Comparison of ENCODE assay signal across 8 mouse cellular contexts in the genomic region with DNA sequence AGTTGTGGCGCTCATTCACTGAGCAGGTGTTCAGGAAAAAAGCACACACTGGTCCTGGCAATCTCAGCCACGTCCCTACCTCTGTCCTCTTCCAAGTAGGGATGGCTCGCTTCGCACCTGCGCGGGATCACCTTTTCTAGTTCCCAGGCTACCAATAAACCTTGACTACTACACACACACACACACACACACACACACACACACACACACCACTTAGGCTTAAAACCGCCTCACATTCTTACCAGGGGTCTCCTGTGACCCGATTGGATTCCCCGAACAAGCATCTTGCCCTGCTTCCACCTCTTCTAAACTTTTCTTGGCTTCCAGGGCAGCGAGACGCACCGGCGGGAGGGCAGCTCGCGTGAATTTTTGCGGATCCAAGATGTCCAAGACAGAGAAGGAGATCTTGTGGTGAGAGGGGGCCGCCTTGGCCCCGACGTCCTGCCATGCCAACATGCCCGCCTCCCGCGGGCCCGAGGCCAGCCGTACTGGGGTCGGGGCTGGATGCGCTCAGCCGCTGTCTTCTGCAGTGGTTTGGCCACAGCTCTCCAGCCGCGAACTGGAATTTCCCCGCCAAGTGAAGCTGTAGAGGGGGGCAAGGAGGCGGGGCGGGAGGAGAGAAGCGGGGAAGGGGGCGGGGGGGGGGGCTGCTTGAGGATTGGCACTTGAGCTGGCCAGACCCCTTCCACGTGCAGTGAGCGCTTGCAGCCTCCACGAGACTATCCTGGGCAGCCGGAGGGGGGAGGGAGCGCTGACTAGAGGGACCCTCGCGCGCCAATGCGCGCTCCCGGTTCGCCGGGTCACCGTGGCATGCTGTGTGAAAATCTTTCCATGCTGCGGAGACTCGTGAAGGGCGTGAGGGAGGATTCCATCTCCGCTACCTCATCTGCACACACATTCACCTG. TPM values are rescaled to one million over a fixed set of nuclear protein-coding genes. Genes with fewer than 3 reads are reported as not detected.
DNase-seq lines count a peak whose midpoint lies in the region; ATAC-seq and TF ChIP-seq lines count a peak whose summit lies in the region.

A gene (minus strand): TSS at position 567 of the 905 bp plus-strand sequence.

- peaks cover 80% of the 10 kb centered on the region for H3K27me3 ChIP-seq in kidney, embryonic 14.5 days (ENCODE audit: control insufficient read depth, insufficient read depth, low read length)
- peaks cover 80% of the 10 kb centered on the region for H3K27me3 ChIP-seq in hindbrain, embryonic 14.5 days (ENCODE audit: control insufficient read depth, insufficient read depth, low read length)
- H3K27me3 ChIP-seq in midbrain, postnatal 0 days (ENCODE audit: insufficient read depth, low read length), result peaks cover 66% of the 10 kb centered on the region

- H3K9ac ChIP-seq in kidney, embryonic 14.5 days (ENCODE audit: low read depth, low read length), result no peak within 1 kb of the TSS
- H3K9ac ChIP-seq in hindbrain, embryonic 14.5 days, result peak within 1 kb of the TSS; percentile 16; the same call in 1 of the 2 replicates
- H3K9ac ChIP-seq in midbrain, postnatal 0 days (replicated peaks; ENCODE audit: low read length, poor library complexity, severe bottlenecking), result 0 out of 2 replicates have a peak within 1 kb of the TSS, but pooled peaks have one; percentile 3

- H3K4me3 ChIP-seq in kidney, embryonic 14.5 days (ENCODE audit: low read length), result peak within 1 kb of the TSS; percentile 39
- H3K4me3 ChIP-seq in hindbrain, embryonic 14.5 days (replicated peaks; ENCODE audit: low read length), result peak within 1 kb of the TSS; percentile 28
- H3K4me3 ChIP-seq in midbrain, postnatal 0 days (ENCODE audit: low read depth, low read length), result peak within 1 kb of the TSS; percentile 32

- no peak for DNase-seq in kidney, postnatal 25 days
- peak; percentile 67 for DNase-seq in ZHBTc4 (ENCODE audit: low read depth, low spot score)
- no peak for DNase-seq in hindbrain, embryonic 14.5 days (ENCODE audit: low spot score)
- no peak for DNase-seq in midbrain, postnatal 0 days (ENCODE audit: low spot score)
- DNase-seq in adipocyte (ENCODE audit: low spot score), result no peak
- DNase-seq in right cerebral cortex, postnatal 25 days, result no peak

- ATAC-seq in kidney, embryonic 14.5 days (ENCODE audit: low FRiP score, low TSS enrichment), result 0 out of 2 replicates have a peak, but pooled peaks have one; percentile 54
- no peak for ATAC-seq in hindbrain, embryonic 14.5 days (ENCODE audit: low FRiP score)
- ATAC-seq in midbrain, postnatal 0 days (ENCODE audit: low FRiP score), result no peak; the same call in 1 of the 2 replicates
- ATAC-seq in erythroid progenitor cell, adult 5-6 weeks (replicated peaks; ENCODE audit: low FRiP score, poor library complexity, severe bottlenecking), result no peak

- peaks cover 15% of the 10 kb centered on the region for H3K4me1 ChIP-seq in kidney, embryonic 14.5 days (ENCODE audit: control insufficient read depth, insufficient read depth, low read length)
- H3K4me1 ChIP-seq in hindbrain, embryonic 14.5 days (replicated peaks; ENCODE audit: control insufficient read depth, insufficient read depth, low read length), result peaks cover 28% of the 10 kb centered on the region
- no peaks in the 10 kb centered on the region; the same call in none of the 2 replicates for H3K4me1 ChIP-seq in midbrain, postnatal 0 days (ENCODE audit: insufficient read depth, low read length)

- WGBS in kidney, embryonic 14.5 days, result under 1% methylated on average over 49 of the region's 52 CpGs
- under 1% methylated on average over 50 of the region's 52 CpGs for WGBS in hindbrain, embryonic 14.5 days
- 1% methylated on average over 47 of the region's 52 CpGs for WGBS in midbrain, postnatal 0 days

- H3K9me3 ChIP-seq in kidney, embryonic 14.5 days (ENCODE audit: control insufficient read depth, low read length), result no peaks in the 10 kb centered on the region
- H3K9me3 ChIP-seq in hindbrain, embryonic 14.5 days (ENCODE audit: control insufficient read depth, low read length), result no peaks in the 10 kb centered on the region
- H3K9me3 ChIP-seq in midbrain, postnatal 0 days (ENCODE audit: low read length), result no peaks in the 10 kb centered on the region

- no peak for TF ChIP-seq CTCF in midbrain, postnatal 0 days (IDR thresholded peaks at IDR 0.05)

- H3K4me2 ChIP-seq in kidney, embryonic 14.5 days (replicated peaks; ENCODE audit: low read depth, low read length), result peak within 1 kb of the TSS; percentile 59
- peak within 1 kb of the TSS; percentile 62 for H3K4me2 ChIP-seq in hindbrain, embryonic 14.5 days (replicated peaks)
- H3K4me2 ChIP-seq in midbrain, postnatal 0 days (ENCODE audit: low read depth, low read length, poor library complexity, severe bottlenecking), result peak within 1 kb of the TSS; percentile 77

- no peaks in the 10 kb centered on the region for H3K36me3 ChIP-seq in kidney, embryonic 14.5 days (ENCODE audit: control insufficient read depth, insufficient read depth, low read length)
- no peaks in the 10 kb centered on the region for H3K36me3 ChIP-seq in hindbrain, embryonic 14.5 days (replicated peaks; ENCODE audit: control insufficient read depth, insufficient read depth)
- no peaks in the 10 kb centered on the region for H3K36me3 ChIP-seq in midbrain, postnatal 0 days (ENCODE audit: insufficient read depth, low read length)

- no peak within 1 kb of the TSS for H3K27ac ChIP-seq in kidney, embryonic 14.5 days (ENCODE audit: low read depth, low read length)
- H3K27ac ChIP-seq in hindbrain, embryonic 14.5 days, result no peak within 1 kb of the TSS
- no peak within 1 kb of the TSS for H3K27ac ChIP-seq in midbrain, postnatal 0 days (ENCODE audit: low read depth, low read length)

RNA-seq across cellular contexts. Expression of the gene that starts here (rescaled TPM):
- not detected in 2 replicates for polyA plus RNA-seq in kidney, embryonic 14.5 days (2014; fragmentation: Nextera tagmentation; extraction: Ambion mirVana)
- polyA plus RNA-seq in hindbrain, embryonic 14.5 days (2014; fragmentation: Nextera tagmentation; extraction: Ambion mirVana), result 0.47 and 0.74 TPM in 2 replicates
- 0.60 and 0.80 TPM in 2 replicates for total RNA-seq in midbrain, postnatal 0 days (2014; rRNA removed)
- polyA plus RNA-seq in midbrain, postnatal 0 days (2015; fragmentation: Nextera tagmentation; extraction: Ambion mirVana), result 0.10 and 0.37 TPM in 2 replicates
- not detected in 2 replicates for total RNA-seq in erythroid progenitor cell, adult 5-6 weeks (2015; ENCODE audit: low replicate concordance)
- total RNA-seq in erythroid progenitor cell, adult 5-6 weeks (2017; ENCODE audit: low replicate concordance), result not detected in 2 replicates

Comparison
In these comparisons a context has a peak if more than half of its experiments do, and no peak if none do; other contexts are left out.
1. Peak in ATAC-seq, H3K4me3 ChIP-seq and H3K4me2 ChIP-seq in kidney, embryonic 14.5 days; RNA of the gene not detected or under 1 TPM.